Mouse (Mus musculus): ENCODE data around the gene Olfr64.

Gene Olfr64

GRCm38 (mm10) chr7:103894385-103894784 is at the start of gene Olfr64:
Gene Olfr64 (minus strand): TSS chr7:103894485.
- DNase-seq: no peak

GRCm38 (mm10) chr7:103942730-103943129 is 48.4 kb upstream of the Olfr64 start:
- DNase-seq: no peak

- DNase-seq: no peak
These were observed 40.0 kb upstream of the Olfr64 start, which contains the start of gene Olfr632 for GRCm38 (mm10) chr7:103934264-103934663. Gene Olfr632 (plus strand): TSS chr7:103934347.

- DNase-seq: no peak
These were observed 34.2 kb upstream of the Olfr64 start, which contains the start of gene Olfr631 for GRCm38 (mm10) chr7:103928525-103928924. Gene Olfr631 (plus strand): TSS chr7:103928825.

GRCm38 (mm10) chr7:103915338-103915737 is 21.1 kb upstream of the Olfr64 start:
- DNase-seq: no peak

GRCm38 (mm10) chr7:103912969-103913511 is 18.8 kb upstream of the Olfr64 start:
- no peak for DNase-seq

GRCm38 (mm10) chr7:103910047-103910446 is 15.8 kb upstream of the Olfr64 start:
- no peak for DNase-seq

GRCm38 (mm10) chr7:103903187-103903586 is 8.9 kb upstream of the Olfr64 start, which contains the start of gene Olfr65:
Gene Olfr65 (plus strand): TSS chr7:103903487.
- no peak for DNase-seq

- no peak for DNase-seq
These were observed 8.1 kb downstream of the Olfr64 start, which contains the start of gene Olfr66 for GRCm38 (mm10) chr7:103886152-103886551. Gene Olfr66 (minus strand): TSS chr7:103886252.

- DNase-seq: no peak
These were observed 17.2 kb downstream of the Olfr64 start for GRCm38 (mm10) chr7:103877093-103877492.

GRCm38 (mm10) chr7:103874451-103874850 is 19.8 kb downstream of the Olfr64 start:
- DNase-seq: no peak

GRCm38 (mm10) chr7:103873064-103873463 is 21.2 kb downstream of the Olfr64 start:
- no peak for DNase-seq

- DNase-seq: no peak
These were observed 23.6 kb downstream of the Olfr64 start for GRCm38 (mm10) chr7:103870667-103871066.

- no peak for DNase-seq
These were observed 28.6 kb downstream of the Olfr64 start for GRCm38 (mm10) chr7:103865716-103866115.

- no peak for DNase-seq
These were observed 32.8 kb downstream of the Olfr64 start for GRCm38 (mm10) chr7:103861531-103861930.

GRCm38 (mm10) chr7:103860855-103861254 is 33.4 kb downstream of the Olfr64 start:
- DNase-seq: no peak

GRCm38 (mm10) chr7:103859076-103859475 is 35.2 kb downstream of the Olfr64 start:
- no peak for DNase-seq

GRCm38 (mm10) chr7:103854669-103855068 is 39.6 kb downstream of the Olfr64 start:
- DNase-seq: no peak

- no peak for DNase-seq
These were observed 41.2 kb downstream of the Olfr64 start, which contains the start of gene Hbb-y for GRCm38 (mm10) chr7:103853090-103853489. Gene Hbb-y (minus strand): TSS chr7:103853216.

- DNase-seq: no peak
These were observed 49.6 kb downstream of the Olfr64 start for GRCm38 (mm10) chr7:103844525-103845325.

- no peak for DNase-seq
These were observed 51.3 kb downstream of the Olfr64 start, which contains the start of gene Hbb-bh1 for GRCm38 (mm10) chr7:103843034-103843433. Gene Hbb-bh1 (minus strand): TSS chr7:103843164.

GRCm38 (mm10) chr7:103840268-103840667 is 54.0 kb downstream of the Olfr64 start, which contains the start of gene Hbb-bh2:
Gene Hbb-bh2 (minus strand): TSS chr7:103840520.
- no peak for DNase-seq
